Mouse (Mus musculus) limb, embryonic 11.5 days (tissue): Measurements from ENCODE around the gene Clic1. TPM values are rescaled to one million over a fixed set of nuclear protein-coding genes. Genes with fewer than 3 reads are reported as not detected.

Experiments used
- ATAC-seq: fragments of 200-750 bp; cut with Nextera tagmentation; 2 replicates; pipeline ENCODE4 v1.8.0; 2017; ENCODE audit warnings: low read depth; ENCODE audit not compliant: insufficient number of reproducible peaks, low FRiP score, low TSS enrichment
- DNase-seq: peaks from one replicate; pipeline ENCODE4 v3.0.0-alpha.2; 2015; ENCODE audit warnings: low spot score
- H3K27ac ChIP-seq: fragments of 300-500 bp; sonication (generic); replicated peaks from 2 replicates; pipeline ENCODE4 v1.5.1; 2014; ENCODE audit warnings: low read depth, mild to moderate bottlenecking, low read length
- H3K27me3 ChIP-seq: fragments of 300-500 bp; sonication (generic); 2 replicates; pipeline ENCODE4 v1.6.1; 2014; ENCODE audit warnings: mild to moderate bottlenecking, low read length, mixed read lengths; ENCODE audit not compliant: control insufficient read depth, insufficient read depth
- H3K36me3 ChIP-seq: fragments of 300-500 bp; sonication (generic); 2 replicates; pipeline ENCODE4 v1.6.1; 2014; ENCODE audit warnings: mild to moderate bottlenecking, low read length, moderate library complexity, mixed read lengths; ENCODE audit not compliant: control insufficient read depth, insufficient read depth
- H3K4me1 ChIP-seq: fragments of 300-500 bp; sonication (generic); 2 replicates; pipeline ENCODE4 v1.6.1; 2014; ENCODE audit warnings: low read length, mixed read lengths; ENCODE audit not compliant: control insufficient read depth, insufficient read depth
- H3K4me2 ChIP-seq: fragments of 300-500 bp; sonication (generic); 2 replicates; pipeline ENCODE4 v1.6.1; 2014; ENCODE audit warnings: low read depth, mild to moderate bottlenecking, moderate library complexity; ENCODE audit not compliant: severe bottlenecking
- H3K4me3 ChIP-seq: fragments of 300-500 bp; sonication (generic); 2 replicates; pipeline ENCODE4 v1.5.1; 2014; ENCODE audit warnings: low read depth, low read length
- H3K9ac ChIP-seq: fragments of 300-500 bp; sonication (generic); 2 replicates; pipeline ENCODE4 v1.6.1; 2014; ENCODE audit warnings: mild to moderate bottlenecking, low read length
- H3K9me3 ChIP-seq: fragments of 300-500 bp; sonication (generic); 2 replicates; pipeline ENCODE4 v1.6.1; 2016; ENCODE audit warnings: low read length; ENCODE audit not compliant: control insufficient read depth
- WGBS: fragments of 180-500 bp; shearing (Covaris S2); extraction: QIAGEN DNeasy Blood & Tissue Kit; methylation state at CpG from one replicate; pipeline ENCODE4 v1.1.7; 2014; 5-methylcytosine and 5-hydroxymethylcytosine counted together
- polyA plus RNA-seq: library from polyadenylated mRNA; unstranded; fragments of >200 nt; fragmentation: Nextera tagmentation; extraction: Ambion mirVana; gene quantifications from 2 replicates; pipeline ENCODE4 v1.2.1, GENCODE M21; 2014

The Clic1 gene
- polyA plus RNA-seq, 1 experiment from 2014 or later, result 52.1 TPM

DNA sequence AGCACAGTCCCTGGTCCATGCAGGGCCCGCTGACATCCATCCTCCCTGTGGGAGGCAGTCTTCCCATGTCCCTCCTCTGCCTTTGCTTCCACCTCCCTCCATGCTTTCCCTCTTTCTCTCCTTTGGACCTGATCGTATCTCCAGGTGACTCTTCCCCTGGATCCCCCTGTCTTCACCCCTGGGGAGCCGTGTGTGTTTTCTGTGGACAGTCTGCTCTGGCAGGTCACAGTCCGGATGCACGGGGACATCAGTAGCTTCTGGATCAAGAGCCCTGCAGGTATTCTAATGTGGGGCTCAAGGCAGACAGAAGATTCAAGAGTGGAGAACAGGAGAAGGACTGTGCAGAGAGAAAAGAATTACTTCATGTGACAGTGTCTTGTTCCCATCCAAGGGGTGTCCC, 26.5 kb upstream of the Clic1 start:
- 81% methylated on average over 5 of the region's 5 CpGs for WGBS
- H3K9ac ChIP-seq, result no peak overlapping the region

DNA sequence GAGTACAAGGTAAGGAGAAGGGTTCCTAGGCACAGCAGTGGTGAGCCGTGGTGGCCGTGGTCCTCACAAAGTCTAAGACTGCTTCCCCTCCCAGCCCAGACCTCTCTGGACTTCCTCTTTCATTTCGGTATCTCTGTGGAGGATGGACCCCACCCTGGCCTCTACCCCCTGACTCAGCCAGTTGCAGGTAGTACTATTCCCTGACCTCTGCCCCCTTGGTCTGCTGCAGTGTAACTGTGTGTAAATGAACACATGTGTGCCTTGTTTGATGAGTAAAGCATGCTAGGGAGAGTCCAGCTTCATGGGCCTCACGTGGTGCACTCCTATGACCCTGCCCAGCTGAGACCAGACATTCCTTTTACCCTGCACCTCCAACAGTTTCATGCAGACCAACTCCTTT, 26.0 kb upstream of the Clic1 start:
- no peaks in the 10 kb centered on the region for H3K9me3 ChIP-seq
- H3K27ac ChIP-seq, result no peak overlapping the region
- no peaks in the 10 kb centered on the region for H3K27me3 ChIP-seq
- H3K4me3 ChIP-seq, result no peak overlapping the region
- 70% methylated on average over 4 of the region's 4 CpGs for WGBS
- H3K9ac ChIP-seq, result no peak overlapping the region
- no peaks in the 10 kb centered on the region for H3K36me3 ChIP-seq
- peaks cover 6% of the 10 kb centered on the region for H3K4me1 ChIP-seq
- H3K4me2 ChIP-seq, result no peak overlapping the region
- DNase-seq, result no peak
- no peak for ATAC-seq

More for the DNA sequence above, 26.5 kb upstream of the Clic1 start:
- peaks cover 6% of the 10 kb centered on the region for H3K4me1 ChIP-seq
- ATAC-seq, result no peak
- no peak overlapping the region for H3K4me2 ChIP-seq
- no peaks in the 10 kb centered on the region for H3K9me3 ChIP-seq
- no peak for DNase-seq
- no peak overlapping the region for H3K27ac ChIP-seq
- no peak overlapping the region for H3K4me3 ChIP-seq
- no peaks in the 10 kb centered on the region for H3K27me3 ChIP-seq
- H3K36me3 ChIP-seq, result no peaks in the 10 kb centered on the region

DNA sequence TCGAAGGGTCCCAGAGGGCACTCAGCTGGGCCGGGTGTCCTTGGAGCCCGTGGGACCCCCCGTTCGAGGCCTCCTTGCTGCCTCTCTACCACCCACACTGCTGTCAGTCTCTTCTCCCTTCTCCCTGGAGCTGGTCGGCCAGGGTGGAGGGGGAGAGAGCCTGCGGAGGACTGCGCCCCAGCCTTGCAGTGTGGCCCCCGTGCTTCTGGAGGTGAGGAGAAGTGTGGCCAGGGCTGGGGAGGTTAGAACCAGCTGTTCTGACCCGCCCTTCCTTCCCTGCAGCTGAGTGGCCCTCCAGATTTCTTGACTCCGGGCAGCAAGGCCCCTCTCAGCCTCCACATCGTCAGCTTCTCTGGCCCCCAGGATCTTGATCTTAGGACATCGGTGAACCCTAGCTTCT, 25.5 kb upstream of the Clic1 start:
- no peaks in the 10 kb centered on the region for H3K36me3 ChIP-seq
- ATAC-seq, result no peak
- peaks cover 6% of the 10 kb centered on the region for H3K4me1 ChIP-seq
- no peak overlapping the region for H3K27ac ChIP-seq
- H3K9ac ChIP-seq, result no peak overlapping the region
- no peak for DNase-seq
- WGBS, result 67% methylated on average over 13 of the region's 13 CpGs
- H3K4me2 ChIP-seq, result no peak overlapping the region
- no peak overlapping the region for H3K4me3 ChIP-seq
- H3K27me3 ChIP-seq, result no peaks in the 10 kb centered on the region
- no peaks in the 10 kb centered on the region for H3K9me3 ChIP-seq

GRCm38 (mm10) chr17:35024691-35025488, 24.9 kb upstream of the Clic1 start:
- no peak overlapping the region for H3K9ac ChIP-seq
- H3K4me3 ChIP-seq, result no peak overlapping the region
- DNase-seq (no peak), ATAC-seq (no peak)
- no peaks in the 10 kb centered on the region for H3K36me3 ChIP-seq
- H3K4me1 ChIP-seq, result peaks cover 10% of the 10 kb centered on the region
- 68% methylated on average over 6 of the region's 10 CpGs for WGBS
- H3K27me3 ChIP-seq, result no peaks in the 10 kb centered on the region
- no peaks in the 10 kb centered on the region for H3K9me3 ChIP-seq
- no peak overlapping the region for H3K27ac ChIP-seq
- H3K4me2 ChIP-seq, result no peak overlapping the region

DNA sequence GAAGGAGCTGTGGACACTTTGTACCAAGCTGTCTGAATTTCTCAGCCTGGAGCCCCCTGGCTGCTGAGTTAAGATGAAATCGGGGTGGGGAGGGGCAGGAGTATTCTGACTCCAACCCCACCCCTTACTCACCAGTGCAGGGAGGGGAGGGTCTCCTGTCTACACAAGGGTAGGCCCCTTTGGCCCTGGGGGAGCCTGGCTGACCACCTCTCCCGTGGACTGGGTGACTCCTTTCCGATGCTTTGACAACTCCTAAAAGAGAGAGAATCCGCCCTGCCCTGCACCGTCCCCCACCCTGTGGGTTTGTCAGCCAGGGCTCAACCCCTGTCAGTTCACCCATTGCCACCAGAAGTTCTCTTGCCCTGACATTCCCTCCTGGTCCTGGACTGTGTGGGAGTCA, 23.6 kb upstream of the Clic1 start:
- Histone ChIP-seq H3K9ac (no peak overlapping the region; the same call in 1 of the 2 replicates), H3K36me3 (no peaks in the 10 kb centered on the region), H3K27ac (no peak overlapping the region), H3K4me3 (no peak overlapping the region), H3K9me3 (no peaks in the 10 kb centered on the region), H3K4me1 (peaks cover 10% of the 10 kb centered on the region), H3K4me2 (no peak overlapping the region), H3K27me3 (no peaks in the 10 kb centered on the region)
- no peak for ATAC-seq
- 84% methylated on average over 5 of the region's 5 CpGs for WGBS
- DNase-seq, result no peak

GRCm38 (mm10) chr17:35027277-35028068, 22.3 kb upstream of the Clic1 start, which contains the start of gene Sapcd1:
Sapcd1 (minus strand) TSS chr17:35028016.
- Histone ChIP-seq H3K4me2 (no peak within 1 kb of the TSS), H3K4me3 (no peak within 1 kb of the TSS), H3K36me3 (no peaks in the 10 kb centered on the region), H3K9ac (peak within 1 kb of the TSS; percentile 45; the same call in 1 of the 2 replicates), H3K4me1 (peaks cover 8% of the 10 kb centered on the region), H3K27ac (no peak within 1 kb of the TSS), H3K27me3 (no peaks in the 10 kb centered on the region), H3K9me3 (no peaks in the 10 kb centered on the region)
- peak; percentile 42; the same call in 1 of the 2 replicates for ATAC-seq
- WGBS, result 37% methylated on average over 13 of the region's 13 CpGs
- DNase-seq, result peak; percentile 43

DNA sequence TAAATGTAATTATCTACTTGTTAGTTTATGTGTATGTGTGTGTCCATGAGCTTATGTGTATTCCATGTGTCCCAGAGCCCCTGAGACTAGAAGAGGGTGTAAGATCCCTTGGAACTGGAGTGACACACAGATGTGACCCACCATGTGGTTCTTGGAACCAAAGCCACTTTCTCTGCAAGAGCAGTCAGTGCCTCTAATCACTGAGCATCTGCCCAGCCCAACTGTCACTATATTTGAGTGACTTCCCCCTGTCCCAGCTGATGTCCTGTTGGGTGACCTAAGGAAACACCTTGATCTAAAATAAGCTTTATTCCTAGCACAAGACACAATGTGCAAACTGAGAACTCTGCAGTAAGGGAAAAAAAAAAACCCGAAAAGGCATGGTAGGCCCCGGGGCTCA, 21.5 kb upstream of the Clic1 start:
- no peak overlapping the region for H3K27ac ChIP-seq
- WGBS, result 83% methylated on average over 2 of the region's 2 CpGs
- DNase-seq, result no peak
- no peaks in the 10 kb centered on the region for H3K9me3 ChIP-seq
- no peak overlapping the region for H3K9ac ChIP-seq
- H3K4me3 ChIP-seq, result no peak overlapping the region
- no peaks in the 10 kb centered on the region for H3K27me3 ChIP-seq
- H3K36me3 ChIP-seq, result no peaks in the 10 kb centered on the region
- peaks cover 8% of the 10 kb centered on the region for H3K4me1 ChIP-seq
- ATAC-seq, result no peak
- H3K4me2 ChIP-seq, result no peak overlapping the region

DNA sequence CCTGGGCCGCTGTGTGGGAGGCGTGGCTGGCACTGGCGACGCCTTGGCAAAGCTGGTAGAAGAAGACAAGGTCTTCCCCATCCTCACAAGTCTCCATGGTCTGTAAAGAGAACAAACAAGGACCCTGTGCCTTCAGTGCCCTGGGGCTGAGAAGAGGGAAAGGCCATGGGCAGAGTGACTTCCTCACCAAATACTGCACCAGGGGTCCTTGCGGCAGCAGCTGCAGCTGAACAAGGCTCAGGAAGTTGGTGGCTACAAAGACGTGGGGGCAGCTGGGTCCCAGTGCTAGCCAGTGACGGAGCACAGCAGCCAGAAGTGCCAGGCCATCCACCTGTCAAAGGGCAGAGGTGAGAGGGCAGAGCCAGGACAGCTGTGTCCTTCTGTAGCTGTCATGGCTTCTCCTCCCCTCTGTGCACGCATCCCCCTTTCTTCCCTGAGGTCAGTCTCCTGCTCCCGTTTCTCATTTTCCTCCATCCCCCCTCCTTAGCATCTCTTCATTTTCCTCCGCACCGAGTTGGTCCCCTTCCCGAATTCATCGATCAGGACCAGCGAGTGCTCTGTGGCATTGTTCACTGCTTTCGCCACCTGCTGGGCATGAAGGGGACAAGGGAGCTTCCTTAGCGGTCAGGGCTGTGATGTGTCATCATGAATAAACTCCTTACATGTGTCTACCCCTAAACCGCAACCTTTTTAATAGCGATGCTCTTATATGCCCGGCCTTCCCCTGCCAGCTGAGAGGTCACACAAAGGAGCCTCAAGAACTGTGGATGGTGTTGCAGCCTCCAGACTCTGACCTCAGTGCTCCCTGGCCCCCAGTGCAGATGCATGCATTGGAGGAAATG, 19.9 kb upstream of the Clic1 start:
- DNase-seq (no peak), ATAC-seq (no peak)
- Histone ChIP-seq H3K9me3 (no peaks in the 10 kb centered on the region), H3K4me3 (no peak overlapping the region), H3K4me2 (0 out of 2 replicates have a peak overlapping the region, but pooled peaks have one; percentile 0), H3K27me3 (no peaks in the 10 kb centered on the region), H3K27ac (no peak overlapping the region), H3K36me3 (no peaks in the 10 kb centered on the region), H3K9ac (no peak overlapping the region), H3K4me1 (peaks cover 8% of the 10 kb centered on the region)
- WGBS, result 35% methylated on average over 19 of the region's 19 CpGs
